Mouse (Mus musculus): ENCODE data around the gene Zfp385a.

DNA sequence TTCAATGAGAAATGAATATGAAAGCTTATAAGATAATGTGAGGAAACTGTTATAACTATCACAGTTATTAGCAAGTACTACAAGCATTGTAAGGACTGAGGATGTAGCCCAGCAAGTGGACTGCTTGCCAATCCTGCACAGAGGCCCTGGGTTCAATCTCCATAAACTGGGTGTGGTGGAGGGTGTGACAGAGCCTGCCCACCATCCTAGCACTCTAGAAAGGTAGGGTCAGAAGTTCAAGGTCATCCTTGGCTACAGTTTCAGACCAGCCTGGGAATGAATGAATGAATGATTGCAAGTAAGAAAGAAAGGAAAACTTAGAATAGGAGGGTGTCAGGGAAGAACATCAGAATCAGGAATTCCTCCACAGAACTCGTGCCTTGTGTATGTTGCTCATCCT lies 23.9 kb upstream of the Zfp385a start:
- TF ChIP-seq CTCF (IDR thresholded peaks at IDR 0.05; ENCODE audit: extremely low read depth, insufficient read depth, insufficient read length, insufficient replicate concordance) (no peak), POLR2A (IDR thresholded peaks at IDR 0.05; ENCODE audit: low read depth, low read length) (no peak)
